Mouse (Mus musculus) lung, postnatal 0 days (tissue): ENCODE data around the gene Gse1.

ENCODE experiments used
- CTCF ChIP-seq: IDR thresholded peaks from 2 replicates; pipeline ENCODE4 v1.5.1; 2016; ENCODE audit warnings: antibody characterized with exemption, mild to moderate bottlenecking
- EP300 ChIP-seq: IDR thresholded peaks from 2 replicates; pipeline ENCODE4 v1.6.1; 2016; ENCODE audit warnings: antibody characterized with exemption, mild to moderate bottlenecking, control low read depth

- TF ChIP-seq CTCF (peak; percentile 20), EP300 (no peak)
Measured at GRCm38 (mm10) chr8:120518736-120519534, 290.7 kb downstream of the Gse1 start.
